Mouse (Mus musculus): ENCODE data around the gene Ggn.

DNA sequence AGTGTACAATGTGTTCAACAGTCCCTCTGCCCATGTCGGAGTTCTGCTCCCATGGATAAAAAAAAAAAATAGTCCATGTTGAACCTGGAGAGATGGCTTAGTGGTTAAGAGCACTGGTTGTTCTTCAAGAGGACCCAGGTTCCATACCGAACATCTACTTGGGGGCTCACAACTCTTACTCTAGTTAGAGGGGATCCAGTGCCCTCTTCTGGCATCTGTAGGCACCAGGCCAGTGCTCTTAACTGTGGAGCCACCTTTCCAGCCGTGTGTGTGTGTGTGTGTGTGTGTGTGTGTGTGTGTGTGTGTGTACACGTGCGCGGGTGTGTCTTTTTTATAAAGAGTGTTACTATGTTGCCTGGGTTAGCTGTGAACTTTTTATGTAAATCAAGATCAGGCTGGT is 32.6 kb downstream of the Ggn start:
- TF ChIP-seq POLR2A (IDR thresholded peaks at IDR 0.05; ENCODE audit: extremely low read depth, insufficient read depth, low read length) (no peak), CTCF (IDR thresholded peaks at IDR 0.05; ENCODE audit: low read depth, low read length) (no peak)
